Mouse (Mus musculus): Measurements from ENCODE around the gene Cracr2b. TPM values are rescaled to one million over a fixed set of nuclear protein-coding genes. Genes with fewer than 3 reads are reported as not detected.
"Not testable (repeated sequence)": the region's sequence is repeated elsewhere in the genome, so short reads cannot be mapped to it uniquely, and the experiment has no call there.

The Cracr2b gene
- polyA plus RNA-seq, 1 experiment from 2014 or later: 40.8 TPM

GRCm38 (mm10) chr7:141443828-141444237 lies 17.1 kb upstream of the Cracr2b start, which contains the start of gene Pidd1:
Pidd1 (minus strand) TSS chr7:141444025.
- H3K36me3 ChIP-seq: peaks cover 17% of the 10 kb centered on the region

GRCm38 (mm10) chr7:141446374-141446773 lies 14.5 kb upstream of the Cracr2b start:
- H3K4me3 ChIP-seq; H3K27me3 ChIP-seq; H3K9me3 ChIP-seq; ATAC-seq (ENCODE audit: borderline replicate concordance, extremely low read depth, low FRiP score, low TSS enrichment); H3K27ac ChIP-seq; H3K9ac ChIP-seq: not testable (repeated sequence)
- H3K36me3 ChIP-seq: peaks cover 30% of the 10 kb centered on the region
- WGBS: 74% methylated on average over 3 of the region's 3 CpGs
- H3K4me1 ChIP-seq: peaks cover 48% of the 10 kb centered on the region
- H3K4me2 ChIP-seq: peak overlapping the region; percentile 55; the same call in 1 of the 2 replicates

More at GRCm38 (mm10) chr7:141443828-141444237, 17.1 kb upstream of the Cracr2b start, which contains the start of gene Pidd1:
- peak within 1 kb of the TSS; percentile 51 for H3K4me3 ChIP-seq
- H3K27me3 ChIP-seq: no peaks in the 10 kb centered on the region
- H3K9me3 ChIP-seq: no peaks in the 10 kb centered on the region
- 0% methylated on average over 25 of the region's 25 CpGs for WGBS
- peak within 1 kb of the TSS; percentile 79 for H3K27ac ChIP-seq
- H3K4me1 ChIP-seq: peaks cover 48% of the 10 kb centered on the region
- ATAC-seq (ENCODE audit: borderline replicate concordance, extremely low read depth, low FRiP score, low TSS enrichment): peak; percentile 48; the same call in 1 of the 2 replicates
- H3K4me2 ChIP-seq: peak within 1 kb of the TSS; percentile 95
- peak within 1 kb of the TSS; percentile 68 for H3K9ac ChIP-seq

GRCm38 (mm10) chr7:141447110-141447991 lies 13.5 kb upstream of the Cracr2b start, which contains the start of gene Rplp2:
Rplp2 (plus strand) TSS chr7:141447370.
- under 1% methylated on average over 63 of the region's 63 CpGs for WGBS
- peaks cover 41% of the 10 kb centered on the region for H3K4me1 ChIP-seq
- H3K9ac ChIP-seq: peak within 1 kb of the TSS; percentile 79
- peaks cover 40% of the 10 kb centered on the region for H3K36me3 ChIP-seq
- peak within 1 kb of the TSS; percentile 55 for H3K4me2 ChIP-seq
- H3K27me3 ChIP-seq: no peaks in the 10 kb centered on the region
- no peaks in the 10 kb centered on the region for H3K9me3 ChIP-seq
- ATAC-seq (ENCODE audit: borderline replicate concordance, extremely low read depth, low FRiP score, low TSS enrichment): peak; percentile 89
- H3K4me3 ChIP-seq: peak within 1 kb of the TSS; percentile 66
- peak within 1 kb of the TSS; percentile 85 for H3K27ac ChIP-seq

GRCm38 (mm10) chr7:141451928-141452327 lies 9.0 kb upstream of the Cracr2b start:
- Histone ChIP-seq H3K27ac (no peak overlapping the region), H3K4me1 (peaks cover 46% of the 10 kb centered on the region), H3K4me2 (no peak overlapping the region), H3K27me3 (no peaks in the 10 kb centered on the region), H3K9me3 (no peaks in the 10 kb centered on the region), H3K36me3 (peaks cover 40% of the 10 kb centered on the region), H3K4me3 (no peak overlapping the region), H3K9ac (no peak overlapping the region)
- no peak for ATAC-seq (ENCODE audit: borderline replicate concordance, extremely low read depth, low FRiP score, low TSS enrichment)

- Histone ChIP-seq H3K9ac (no peak overlapping the region), H3K27ac (no peak overlapping the region), H3K4me2 (no peak overlapping the region), H3K9me3 (no peaks in the 10 kb centered on the region), H3K4me1 (peaks cover 40% of the 10 kb centered on the region), H3K36me3 (peaks cover 38% of the 10 kb centered on the region), H3K4me3 (no peak overlapping the region), H3K27me3 (no peaks in the 10 kb centered on the region)
- 61% methylated on average over 2 of the region's 2 CpGs for WGBS
- ATAC-seq (ENCODE audit: borderline replicate concordance, extremely low read depth, low FRiP score, low TSS enrichment): no peak
Observed at GRCm38 (mm10) chr7:141453636-141454035, 7.3 kb upstream of the Cracr2b start.

- Histone ChIP-seq H3K27me3 (peaks cover 6% of the 10 kb centered on the region), H3K4me2 (peak within 1 kb of the TSS; percentile 89), H3K36me3 (peaks cover 27% of the 10 kb centered on the region), H3K27ac (peak within 1 kb of the TSS; percentile 87), H3K9me3 (no peaks in the 10 kb centered on the region), H3K4me1 (peaks cover 35% of the 10 kb centered on the region), H3K9ac (peak within 1 kb of the TSS; percentile 60), H3K4me3 (peak within 1 kb of the TSS; percentile 68)
- under 1% methylated on average over 45 of the region's 45 CpGs for WGBS
- peak; percentile 79 for ATAC-seq (ENCODE audit: borderline replicate concordance, extremely low read depth, low FRiP score, low TSS enrichment)
Observed at GRCm38 (mm10) chr7:141454967-141455551, 5.8 kb upstream of the Cracr2b start, which contains the start of gene Pnpla2. Pnpla2 (plus strand) TSS chr7:141455198.

- peak; percentile 40; the same call in 1 of the 2 replicates for ATAC-seq (ENCODE audit: borderline replicate concordance, extremely low read depth, low FRiP score, low TSS enrichment)
Observed at GRCm38 (mm10) chr7:141455610-141456314, 5.1 kb upstream of the Cracr2b start.

GRCm38 (mm10) chr7:141456739-141457138 lies 4.2 kb upstream of the Cracr2b start:
- WGBS: 81% methylated on average over 6 of the region's 6 CpGs
- Histone ChIP-seq H3K9ac (no peak overlapping the region), H3K27ac (no peak overlapping the region), H3K4me1 (peaks cover 52% of the 10 kb centered on the region), H3K9me3 (no peaks in the 10 kb centered on the region), H3K4me3 (peak overlapping the region; percentile 68; the same call in 1 of the 2 replicates), H3K36me3 (peaks cover 10% of the 10 kb centered on the region), H3K4me2 (peak overlapping the region; percentile 89; the same call in 1 of the 2 replicates), H3K27me3 (peaks cover 21% of the 10 kb centered on the region)
- no peak for ATAC-seq (ENCODE audit: borderline replicate concordance, extremely low read depth, low FRiP score, low TSS enrichment)

More at GRCm38 (mm10) chr7:141455610-141456314, 5.1 kb upstream of the Cracr2b start:
- Histone ChIP-seq H3K27me3 (peaks cover 12% of the 10 kb centered on the region), H3K4me3 (peak overlapping the region; percentile 68), H3K4me1 (peaks cover 42% of the 10 kb centered on the region), H3K9me3 (no peaks in the 10 kb centered on the region), H3K4me2 (peak overlapping the region; percentile 89), H3K9ac (peak overlapping the region; percentile 60), H3K36me3 (peaks cover 20% of the 10 kb centered on the region), H3K27ac (peak overlapping the region; percentile 87)
- WGBS: 2% methylated on average over 23 of the region's 23 CpGs

- WGBS: 89% methylated on average over 14 of the region's 14 CpGs
- Histone ChIP-seq H3K9me3 (no peaks in the 10 kb centered on the region), H3K4me3 (no peak overlapping the region), H3K27me3 (peaks cover 25% of the 10 kb centered on the region), H3K36me3 (0 out of 2 replicates have a peak, but pooled peaks cover 5% of the 10 kb centered on the region), H3K4me2 (no peak overlapping the region), H3K27ac (no peak overlapping the region), H3K4me1 (peaks cover 57% of the 10 kb centered on the region), H3K9ac (no peak overlapping the region)
- no peak for ATAC-seq (ENCODE audit: borderline replicate concordance, extremely low read depth, low FRiP score, low TSS enrichment)
Observed at GRCm38 (mm10) chr7:141457236-141457635, 3.7 kb upstream of the Cracr2b start.

GRCm38 (mm10) chr7:141457986-141458660 lies 2.8 kb upstream of the Cracr2b start:
- 72% methylated on average over 15 of the region's 15 CpGs for WGBS
- H3K27ac ChIP-seq: no peak overlapping the region
- H3K4me2 ChIP-seq: no peak overlapping the region

GRCm38 (mm10) chr7:141458661-141459060 lies 2.2 kb upstream of the Cracr2b start:
- Histone ChIP-seq H3K4me2 (no peak overlapping the region), H3K27me3 (peaks cover 40% of the 10 kb centered on the region), H3K27ac (no peak overlapping the region), H3K4me1 (peaks cover 59% of the 10 kb centered on the region), H3K9me3 (no peaks in the 10 kb centered on the region), H3K4me3 (no peak overlapping the region), H3K9ac (no peak overlapping the region), H3K36me3 (0 out of 2 replicates have a peak, but pooled peaks cover 3% of the 10 kb centered on the region)
- 88% methylated on average over 11 of the region's 11 CpGs for WGBS
- no peak for ATAC-seq (ENCODE audit: borderline replicate concordance, extremely low read depth, low FRiP score, low TSS enrichment)

More at GRCm38 (mm10) chr7:141457986-141458660, 2.8 kb upstream of the Cracr2b start:
- no peak for ATAC-seq (ENCODE audit: borderline replicate concordance, extremely low read depth, low FRiP score, low TSS enrichment)
- Histone ChIP-seq H3K27me3 (peaks cover 34% of the 10 kb centered on the region), H3K4me1 (peaks cover 61% of the 10 kb centered on the region), H3K4me3 (no peak overlapping the region), H3K36me3 (0 out of 2 replicates have a peak, but pooled peaks cover 3% of the 10 kb centered on the region), H3K9me3 (no peaks in the 10 kb centered on the region), H3K9ac (no peak overlapping the region)

Data from lung, embryonic 15.5 days (tissue).